Mouse (Mus musculus): ENCODE data around the gene Ctf1.
"Not testable (repeated sequence)": the region's sequence is repeated elsewhere in the genome, so short reads cannot be mapped to it uniquely, and the experiment has no call there.

Gene Ctf1

DNA sequence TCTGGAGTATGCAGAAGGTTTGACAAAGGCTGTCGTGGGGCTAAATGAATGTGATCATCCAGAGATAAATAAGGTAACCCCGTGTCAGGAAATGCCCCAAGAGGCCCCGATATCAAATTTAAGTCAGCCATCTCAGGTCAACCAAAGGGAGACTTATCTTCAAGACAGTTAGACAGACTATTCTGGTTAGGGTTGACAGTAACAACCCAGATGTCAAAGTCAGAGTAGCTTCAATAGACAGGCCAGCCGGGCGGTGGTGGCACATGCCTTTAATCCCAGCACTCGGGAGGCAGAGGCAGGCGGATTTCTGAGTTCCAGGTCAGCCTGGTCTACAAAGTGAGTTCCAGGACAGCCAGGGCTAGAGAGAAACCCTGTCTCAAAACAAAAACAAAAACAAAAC, 18.8 kb upstream of the Ctf1 start:
- not testable (repeated sequence) for DNase-seq

- DNase-seq: no peak
Observed at GRCm38 (mm10) chr7:127698986-127699385, 13.6 kb upstream of the Ctf1 start.

- DNase-seq: no peak
Observed at GRCm38 (mm10) chr7:127700712-127701331, 11.7 kb upstream of the Ctf1 start.

DNA sequence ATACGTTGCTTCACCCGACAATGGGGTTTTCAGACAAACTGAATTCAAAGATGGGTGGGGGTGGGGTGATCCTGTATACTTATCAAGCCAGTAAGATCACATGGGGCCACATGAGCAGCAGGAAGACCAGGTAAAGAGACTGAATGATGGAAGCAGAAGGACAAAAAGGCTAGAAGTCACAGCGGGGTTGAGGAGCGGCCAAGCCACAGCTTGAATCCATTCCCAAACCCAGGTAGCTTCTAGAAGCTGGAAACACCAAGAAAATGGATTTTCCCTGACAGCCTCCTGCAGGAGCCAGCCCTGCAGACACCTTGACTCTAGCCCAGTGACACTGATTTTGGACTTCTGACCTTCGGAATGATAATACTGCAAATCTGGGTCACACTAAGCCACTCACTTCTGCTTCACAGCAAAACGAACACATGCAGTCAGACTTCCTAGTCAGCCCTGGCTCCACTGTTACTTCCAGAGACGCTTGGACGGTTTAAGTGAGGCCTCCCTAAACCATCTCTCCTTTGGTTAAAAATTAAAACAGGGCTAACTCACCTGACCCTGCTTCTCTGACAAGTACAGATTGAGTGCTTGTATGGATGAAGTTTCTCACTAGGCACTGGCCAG, 8.9 kb upstream of the Ctf1 start:
- peak; percentile 20 for DNase-seq

- no peak for DNase-seq
Observed at GRCm38 (mm10) chr7:127704598-127704997, 7.9 kb upstream of the Ctf1 start.

GRCm38 (mm10) chr7:127705706-127706105, 6.8 kb upstream of the Ctf1 start:
- DNase-seq: no peak

DNA sequence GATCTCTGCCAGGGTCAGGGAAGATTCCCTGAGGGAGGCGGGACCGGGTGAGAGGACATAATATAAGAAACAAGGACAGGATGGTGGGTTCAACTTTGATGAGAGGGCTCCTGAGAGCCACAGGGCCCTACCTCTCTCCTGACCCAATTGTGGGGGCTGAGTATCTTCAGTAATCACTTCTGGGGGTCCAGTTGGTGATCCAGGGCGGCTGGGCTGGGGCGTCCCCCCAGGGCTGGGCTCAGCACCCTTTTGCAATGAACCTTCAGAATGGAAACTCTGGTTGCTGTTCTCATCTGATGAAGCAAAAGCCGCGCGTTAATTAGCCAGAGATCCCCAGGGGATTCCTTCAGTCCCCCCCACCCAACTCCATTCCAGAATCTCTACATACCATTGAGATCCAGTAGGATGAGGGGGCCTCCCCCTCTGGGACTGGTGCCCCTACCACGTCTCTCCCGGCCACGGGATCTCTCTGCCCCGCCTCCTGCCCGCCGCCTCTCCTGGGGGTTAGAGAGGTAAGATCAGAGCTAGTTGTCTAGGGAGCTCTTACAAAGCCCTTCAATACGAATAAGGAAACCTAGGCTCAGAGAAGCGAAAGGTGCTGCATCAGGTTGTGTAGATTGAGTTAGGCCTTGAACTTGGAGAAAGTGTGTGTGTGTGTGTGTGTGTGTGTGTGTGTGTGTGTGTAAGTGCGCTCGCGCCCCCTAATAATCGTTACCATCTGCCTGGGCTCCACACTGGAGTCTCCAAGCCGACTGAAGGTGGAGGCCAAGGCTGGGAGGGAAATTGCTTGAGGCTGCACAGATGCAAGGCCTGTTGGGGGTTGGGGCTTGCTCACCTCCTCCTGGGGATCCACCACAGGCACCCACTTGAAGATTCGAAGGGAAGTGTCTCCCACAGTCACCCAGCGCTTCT, 5.2 kb upstream of the Ctf1 start:
- peak; percentile 42 for DNase-seq

- DNase-seq: no peak
Observed at GRCm38 (mm10) chr7:127707957-127708206, 4.7 kb upstream of the Ctf1 start.

DNA sequence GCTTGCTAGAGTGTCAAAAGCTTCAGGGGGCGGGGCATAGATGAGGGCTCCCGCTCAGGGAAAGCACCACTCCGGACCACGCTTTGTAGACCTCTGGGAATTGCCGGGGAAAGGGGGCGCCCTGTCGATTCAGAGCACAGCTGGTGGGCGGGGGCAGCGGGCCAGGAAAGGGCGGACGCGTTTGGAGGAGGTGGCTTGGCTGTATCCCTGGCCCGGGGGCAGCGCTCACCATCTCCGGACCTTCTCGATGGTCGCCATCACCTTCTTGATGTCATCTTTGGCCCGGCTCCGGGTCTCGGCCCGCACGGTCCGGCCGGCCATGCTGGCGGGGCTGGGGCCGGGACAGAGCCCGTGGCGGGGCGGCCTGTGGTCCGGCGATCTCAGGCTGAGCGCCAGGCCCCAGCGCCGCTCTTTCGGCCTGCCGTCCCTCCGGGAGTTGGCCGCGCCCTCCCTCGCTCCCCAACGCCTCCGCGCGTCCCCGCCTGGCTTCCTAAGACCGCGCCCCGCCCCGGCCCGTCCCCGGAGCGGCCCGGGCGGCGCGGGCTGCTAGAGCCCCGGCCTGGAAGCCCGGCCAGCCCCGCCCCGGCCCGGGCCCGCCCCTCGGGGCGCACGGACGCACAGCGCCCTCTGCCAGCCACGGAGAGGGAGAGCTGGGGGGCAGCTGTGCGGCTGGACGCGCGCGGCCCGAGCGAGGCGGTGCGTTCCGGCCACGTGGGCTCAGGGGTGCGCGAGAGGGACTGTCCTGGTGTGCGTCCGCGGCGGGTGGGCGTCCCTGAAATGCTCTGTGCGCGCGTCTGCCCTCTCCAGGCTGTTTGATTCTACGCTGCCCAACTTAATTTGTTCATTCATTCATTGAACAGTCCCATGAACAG, 4.1 kb upstream of the Ctf1 start, which contains the start of gene Bcl7c:
Gene Bcl7c (minus strand): TSS at position 727 of the 872 bp plus-strand sequence.
- DNase-seq: peak; percentile 97

- no peak for DNase-seq
Observed at GRCm38 (mm10) chr7:127709261-127709979, 3.1 kb upstream of the Ctf1 start.

- no peak for DNase-seq
Observed at GRCm38 (mm10) chr7:127711031-127711430, 1.5 kb upstream of the Ctf1 start.

GRCm38 (mm10) chr7:127711456-127711855, 1.1 kb upstream of the Ctf1 start:
- DNase-seq: no peak

GRCm38 (mm10) chr7:127714816-127715215, 2.3 kb downstream of the Ctf1 start:
- DNase-seq: no peak

DNA sequence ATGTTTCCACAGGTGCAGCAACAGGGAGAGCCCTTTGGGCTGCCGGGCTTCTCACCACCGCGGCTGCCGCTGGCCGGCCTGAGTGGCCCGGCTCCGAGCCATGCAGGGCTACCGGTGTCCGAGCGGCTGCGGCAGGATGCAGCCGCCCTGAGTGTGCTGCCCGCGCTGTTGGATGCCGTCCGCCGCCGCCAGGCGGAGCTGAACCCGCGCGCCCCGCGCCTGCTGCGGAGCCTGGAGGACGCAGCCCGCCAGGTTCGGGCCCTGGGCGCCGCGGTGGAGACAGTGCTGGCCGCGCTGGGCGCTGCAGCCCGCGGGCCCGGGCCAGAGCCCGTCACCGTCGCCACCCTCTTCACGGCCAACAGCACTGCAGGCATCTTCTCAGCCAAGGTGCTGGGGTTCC, 4.5 kb downstream of the Ctf1 start:
- peak; percentile 86 for DNase-seq

DNA sequence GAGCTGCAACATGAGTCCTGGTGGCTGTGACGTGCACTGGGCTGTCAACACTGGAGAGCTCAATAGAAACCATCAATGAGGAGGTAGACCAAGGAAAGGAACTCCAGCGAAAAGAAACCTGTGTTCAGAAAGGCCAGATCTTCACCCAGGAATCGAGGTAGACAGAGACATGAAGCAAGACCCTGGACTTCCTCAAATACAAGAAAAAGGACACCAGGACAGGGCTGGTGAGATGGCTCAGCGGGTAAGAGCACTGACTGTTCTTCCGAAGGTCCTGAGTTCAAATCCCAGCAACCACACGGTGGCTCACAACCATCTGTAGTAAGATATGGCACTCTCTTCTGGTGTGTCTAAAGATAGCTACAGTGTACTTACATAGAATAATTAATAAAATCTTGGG, 5.8 kb downstream of the Ctf1 start:
- no peak for DNase-seq

DNA sequence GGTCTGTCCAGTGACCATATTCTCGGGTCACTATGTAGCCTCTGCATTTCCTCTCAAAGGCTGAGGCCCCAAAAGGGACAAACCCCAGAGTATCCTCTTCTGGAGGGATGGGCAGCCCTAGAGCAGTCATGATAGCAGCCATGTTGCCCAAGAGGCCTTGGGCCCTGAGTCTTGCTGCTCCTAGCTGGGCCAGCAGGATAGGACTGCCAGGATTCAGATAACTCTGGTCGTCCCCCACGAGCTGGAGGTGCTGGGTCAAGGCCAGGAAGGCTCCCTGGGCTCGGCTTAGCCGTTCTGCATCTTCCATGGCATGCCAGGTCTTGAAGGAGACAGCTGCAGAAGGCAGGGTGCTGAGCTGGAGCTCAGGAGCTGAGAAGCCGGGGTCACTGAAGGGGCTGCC, 6.7 kb downstream of the Ctf1 start:
- peak; percentile 15 for DNase-seq

- no peak for DNase-seq
Observed at GRCm38 (mm10) chr7:127725490-127725889, 13.0 kb downstream of the Ctf1 start.

DNA sequence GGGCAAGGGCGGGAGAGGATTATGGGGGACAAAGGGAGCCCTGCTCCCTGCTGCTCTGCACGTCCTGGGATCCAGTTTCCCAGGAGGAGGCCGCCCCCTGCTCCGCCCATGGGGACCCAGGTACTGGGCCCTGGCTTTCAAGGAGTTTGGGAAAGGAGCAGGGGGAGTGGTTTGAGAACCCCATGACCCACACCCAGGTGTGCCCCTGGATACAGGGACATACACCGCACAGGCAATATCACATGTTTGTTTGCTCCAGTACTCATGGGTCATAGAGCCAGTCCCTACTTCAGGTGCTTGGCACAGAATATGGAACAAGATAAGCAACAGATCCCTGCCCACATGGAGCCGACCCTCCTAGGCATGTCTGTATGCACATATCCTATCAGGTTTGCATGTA, 13.4 kb downstream of the Ctf1 start:
- DNase-seq: no peak

DNA sequence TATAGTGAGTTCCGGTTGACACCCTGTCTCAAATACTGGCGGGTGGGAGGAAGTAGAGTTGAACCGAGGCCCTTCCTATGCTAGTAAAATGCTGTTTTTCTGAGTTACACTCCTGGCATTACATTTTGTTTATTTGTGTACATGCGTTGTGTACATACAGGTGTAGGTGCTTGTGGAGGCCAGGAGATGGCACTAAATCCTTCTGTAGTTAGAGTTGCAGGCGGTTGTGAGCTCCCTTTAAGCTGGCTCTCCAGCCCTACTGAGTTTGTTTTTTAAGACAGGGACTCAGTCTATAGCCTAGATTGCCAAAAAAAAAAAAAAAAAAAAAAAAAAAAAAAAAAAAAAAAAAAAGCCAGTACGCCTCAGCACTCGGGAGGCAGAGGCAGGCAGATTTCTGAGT, 15.4 kb downstream of the Ctf1 start:
- no peak for DNase-seq

DNA sequence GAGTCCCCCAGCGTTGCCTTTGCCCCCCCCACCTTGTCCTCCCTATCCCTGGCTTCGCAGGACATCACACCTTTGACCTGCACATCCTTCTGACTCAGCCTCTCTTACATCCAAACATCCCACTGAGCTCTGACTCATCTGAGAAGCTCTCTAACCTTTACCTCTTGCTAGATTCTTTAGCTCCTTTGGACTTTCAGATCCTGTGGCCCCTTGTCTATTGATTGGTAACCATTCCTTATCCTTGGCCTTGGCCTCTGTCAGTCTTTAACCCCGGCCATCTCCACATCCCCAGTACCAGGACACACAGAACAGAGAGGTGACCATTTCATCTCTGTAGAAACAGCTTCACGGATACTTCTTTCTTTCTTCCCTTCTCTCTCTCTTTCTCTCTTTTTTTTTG, 17.6 kb downstream of the Ctf1 start:
- no peak for DNase-seq

GRCm38 (mm10) chr7:127732066-127732465, 19.5 kb downstream of the Ctf1 start, which contains the start of gene Ctf2:
Gene Ctf2, minus strand, starts transcription at chr7:127732166.
- DNase-seq: not testable (repeated sequence)

DNA sequence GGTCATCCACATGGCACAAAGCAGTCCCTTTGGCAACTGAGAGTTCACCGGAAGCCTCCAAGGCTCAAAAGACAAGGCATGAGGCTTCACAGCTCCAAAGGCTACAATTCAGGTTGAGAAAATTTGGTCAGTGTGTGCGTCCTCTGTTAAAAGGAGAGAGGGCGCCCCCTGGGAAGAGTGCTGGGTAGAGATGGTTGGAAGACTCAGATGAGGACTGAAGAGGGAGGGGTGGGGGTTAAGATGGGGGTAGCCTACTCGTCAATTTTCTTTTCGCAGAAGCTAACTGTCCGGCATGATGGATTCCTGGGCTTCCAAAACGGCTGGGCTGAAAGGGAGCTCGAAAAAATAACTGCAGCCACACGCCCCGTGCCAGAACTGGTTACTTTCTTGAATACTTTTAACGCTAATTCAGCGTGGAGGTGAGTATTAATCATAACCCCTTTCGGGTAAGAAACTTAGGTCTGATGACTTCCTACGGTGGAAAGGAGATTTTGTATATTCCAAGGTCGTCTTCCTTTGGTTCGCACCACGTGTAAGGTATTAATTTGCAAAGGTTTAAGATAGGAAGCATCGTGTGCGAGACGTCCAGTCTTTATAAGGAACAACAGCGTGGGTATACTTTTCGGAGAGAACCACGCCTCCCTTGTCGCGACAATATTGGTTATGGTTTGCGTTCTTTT, 32.0 kb downstream of the Ctf1 start, which contains the start of gene Fbxl19:
Gene Fbxl19 (plus strand): TSS at position 178 of the 680 bp plus-strand sequence.
- DNase-seq: peak; percentile 90
